Mouse (Mus musculus) spleen, postnatal 10 days (tissue): Measurements from ENCODE around the gene Smpd4.
A peak's percentile ranks its signal among the peaks of the same experiment; 100 is the strongest.

Experiments used
- DNase-seq, 2 experiments: peaks; one replicate each; pipeline ENCODE4 v3.0.0; 2021 to 2022; ENCODE audit warnings: low spot score in 2 of 2

Smpd4 gene

GRCm38 (mm10) chr16:17638036-17638628, 19.0 kb downstream of the Smpd4 start:
- DNase-seq, result peak; percentile 55 to 85

- no peak for DNase-seq
Observed at GRCm38 (mm10) chr16:17639081-17639480, 19.9 kb downstream of the Smpd4 start.

GRCm38 (mm10) chr16:17639951-17640350, 20.8 kb downstream of the Smpd4 start:
- no peak for DNase-seq

- no peak for DNase-seq
Observed at GRCm38 (mm10) chr16:17640706-17641105, 21.6 kb downstream of the Smpd4 start.

GRCm38 (mm10) chr16:17641301-17641700, 22.1 kb downstream of the Smpd4 start:
- no peak for DNase-seq

- no peak for DNase-seq
Observed at GRCm38 (mm10) chr16:17642311-17642710, 23.2 kb downstream of the Smpd4 start.

- no peak for DNase-seq
Observed at GRCm38 (mm10) chr16:17643437-17643990, 24.4 kb downstream of the Smpd4 start.

- peak; percentile 80 to 91 for DNase-seq
Observed at GRCm38 (mm10) chr16:17646310-17647114, 27.4 kb downstream of the Smpd4 start, which contains the start of gene Ccdc74a. Gene Ccdc74a, plus strand, starts transcription at chr16:17646470.

- no peak for DNase-seq
Observed at GRCm38 (mm10) chr16:17647156-17647555, 28.0 kb downstream of the Smpd4 start.

GRCm38 (mm10) chr16:17647566-17648340, 28.6 kb downstream of the Smpd4 start:
- no peak for DNase-seq

GRCm38 (mm10) chr16:17649925-17650605, 30.9 kb downstream of the Smpd4 start:
- DNase-seq, result no peak

GRCm38 (mm10) chr16:17650711-17651110, 31.6 kb downstream of the Smpd4 start:
- no peak for DNase-seq

GRCm38 (mm10) chr16:17652607-17653006, 33.5 kb downstream of the Smpd4 start:
- DNase-seq, result peak in 1 of 2 experiments; percentile 46

GRCm38 (mm10) chr16:17653601-17654000, 34.4 kb downstream of the Smpd4 start:
- DNase-seq, result no peak

- DNase-seq, result no peak
Observed at GRCm38 (mm10) chr16:17654188-17654795, 35.1 kb downstream of the Smpd4 start.

- DNase-seq, result no peak
Observed at GRCm38 (mm10) chr16:17656212-17656871, 37.2 kb downstream of the Smpd4 start.

GRCm38 (mm10) chr16:17665568-17665967, 46.4 kb downstream of the Smpd4 start:
- no peak for DNase-seq

- DNase-seq, result no peak
Observed at GRCm38 (mm10) chr16:17669886-17670285, 50.7 kb downstream of the Smpd4 start.
